Mouse (Mus musculus): ENCODE measurements around the gene Eef1b2. TPM values are rescaled to one million over a fixed set of nuclear protein-coding genes. Genes with fewer than 3 reads are reported as not detected.
"Not testable (repeated sequence)": the region's sequence is repeated elsewhere in the genome, so short reads cannot be mapped to it uniquely, and the experiment has no call there.

Gene Eef1b2
- total RNA-seq, 2 experiments from 2014 or later = 343 to 345 TPM

GRCm38 (mm10) chr1:63180122-63180521, 3.5 kb downstream of the Eef1b2 start:
- H3K27ac ChIP-seq = no peak overlapping the region
- H3K4me3 ChIP-seq = no peak overlapping the region
- DNase-seq (ENCODE audit: low spot score in 2 of 2) = no peak
- TF ChIP-seq CTCF (conservative IDR thresholded peaks at IDR 0.05) = no peak

- not testable (repeated sequence) for DNase-seq (ENCODE audit: low spot score in 2 of 2); H3K27ac ChIP-seq; H3K4me3 ChIP-seq
Measured at GRCm38 (mm10) chr1:63180575-63180974, 4.0 kb downstream of the Eef1b2 start.

- peak; percentile 92 to 94 for DNase-seq (ENCODE audit: low spot score in 2 of 2)
- Histone ChIP-seq H3K27ac (no peak overlapping the region), H3K4me3 (no peak overlapping the region)
- TF ChIP-seq CTCF (conservative IDR thresholded peaks at IDR 0.05) = peak; percentile 94
Measured at GRCm38 (mm10) chr1:63181019-63181418, 4.4 kb downstream of the Eef1b2 start.

GRCm38 (mm10) chr1:63181480-63181879, 4.9 kb downstream of the Eef1b2 start:
- no peak overlapping the region for H3K4me3 ChIP-seq
- no peak for TF ChIP-seq CTCF (conservative IDR thresholded peaks at IDR 0.05)
- DNase-seq (ENCODE audit: low spot score in 2 of 2) = no peak
- no peak overlapping the region for H3K27ac ChIP-seq

GRCm38 (mm10) chr1:63182212-63182611, 5.6 kb downstream of the Eef1b2 start:
- H3K4me3 ChIP-seq = no peak overlapping the region
- TF ChIP-seq CTCF (conservative IDR thresholded peaks at IDR 0.05) = no peak
- no peak for DNase-seq (ENCODE audit: low spot score in 2 of 2)
- H3K27ac ChIP-seq = no peak overlapping the region

- peak; percentile 93 for TF ChIP-seq CTCF (conservative IDR thresholded peaks at IDR 0.05)
- Histone ChIP-seq H3K27ac (0 out of 2 replicates have a peak overlapping the region, but pooled peaks have one; percentile 9), H3K4me3 (no peak overlapping the region)
- DNase-seq (ENCODE audit: low spot score in 2 of 2) = peak in 1 of 2 experiments; percentile 75
Measured at GRCm38 (mm10) chr1:63182636-63183270, 6.1 kb downstream of the Eef1b2 start.

- H3K4me3 ChIP-seq; H3K27ac ChIP-seq; DNase-seq (ENCODE audit: low spot score in 2 of 2): not testable (repeated sequence)
Measured at GRCm38 (mm10) chr1:63185430-63185829, 8.8 kb downstream of the Eef1b2 start.

GRCm38 (mm10) chr1:63188536-63188935, 11.9 kb downstream of the Eef1b2 start:
- no peak overlapping the region for H3K27ac ChIP-seq
- no peak for TF ChIP-seq CTCF (conservative IDR thresholded peaks at IDR 0.05)
- no peak for DNase-seq (ENCODE audit: low spot score in 2 of 2)
- no peak overlapping the region for H3K4me3 ChIP-seq

GRCm38 (mm10) chr1:63190851-63191250, 14.2 kb downstream of the Eef1b2 start:
- TF ChIP-seq CTCF (conservative IDR thresholded peaks at IDR 0.05) = no peak
- no peak for DNase-seq (ENCODE audit: low spot score in 2 of 2)
- Histone ChIP-seq H3K27ac (no peak overlapping the region; the same call in 1 of the 2 replicates), H3K4me3 (no peak overlapping the region)

GRCm38 (mm10) chr1:63192306-63193065, 15.9 kb downstream of the Eef1b2 start:
- no peak for TF ChIP-seq CTCF (conservative IDR thresholded peaks at IDR 0.05)
- DNase-seq (ENCODE audit: low spot score in 2 of 2) = no peak
- Histone ChIP-seq H3K27ac (no peak overlapping the region), H3K4me3 (no peak overlapping the region)

- no peak overlapping the region for H3K4me3 ChIP-seq
- H3K27ac ChIP-seq = no peak overlapping the region
- no peak for DNase-seq (ENCODE audit: low spot score in 2 of 2)
- TF ChIP-seq CTCF (conservative IDR thresholded peaks at IDR 0.05) = no peak
Measured at GRCm38 (mm10) chr1:63195848-63196512, 19.4 kb downstream of the Eef1b2 start.

- no peak overlapping the region for H3K4me3 ChIP-seq
- no peak for TF ChIP-seq CTCF (conservative IDR thresholded peaks at IDR 0.05)
- DNase-seq (ENCODE audit: low spot score in 2 of 2) = no peak
- no peak overlapping the region for H3K27ac ChIP-seq
Measured at GRCm38 (mm10) chr1:63199387-63199786, 22.8 kb downstream of the Eef1b2 start.

GRCm38 (mm10) chr1:63200322-63200721, 23.7 kb downstream of the Eef1b2 start:
- TF ChIP-seq CTCF (conservative IDR thresholded peaks at IDR 0.05) = no peak
- Histone ChIP-seq H3K27ac (no peak overlapping the region), H3K4me3 (no peak overlapping the region)
- no peak for DNase-seq (ENCODE audit: low spot score in 2 of 2)

Measured in layer of hippocampus, adult 2 months (tissue).